Mouse (Mus musculus): ENCODE measurements around the gene Coq9. TPM values are rescaled to one million over a fixed set of nuclear protein-coding genes. Genes with fewer than 3 reads are reported as not detected.
A peak's percentile ranks its signal among the peaks of the same experiment; 100 is the strongest.
"Not testable (repeated sequence)": the region's sequence is repeated elsewhere in the genome, so short reads cannot be mapped to it uniquely, and the experiment has no call there.

The Coq9 gene
- polyA plus RNA-seq, 1 experiment from 2014 or later = 57.2 TPM

DNA sequence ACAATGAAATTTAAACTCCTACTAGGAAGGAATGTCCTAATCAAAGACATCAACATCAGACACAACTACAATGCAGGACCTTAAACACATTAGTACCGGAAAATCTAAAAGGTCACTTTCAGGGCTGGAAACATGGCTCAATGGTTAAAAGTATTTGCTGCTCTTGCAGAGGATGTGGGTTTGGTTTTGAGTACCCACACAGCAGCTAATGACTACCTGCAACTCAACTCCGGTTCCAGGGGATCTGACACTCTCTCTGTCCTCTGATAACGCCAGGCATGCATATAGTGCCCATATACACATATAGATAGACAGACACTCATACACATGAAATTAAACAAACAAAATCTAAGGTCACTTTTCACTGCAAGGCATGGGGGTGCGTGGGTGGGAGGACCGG, 11.9 kb upstream of the Coq9 start:
- Histone ChIP-seq H3K4me1 (no peaks in the 10 kb centered on the region), H3K4me3 (no peak overlapping the region), H3K27me3 (no peaks in the 10 kb centered on the region), H3K36me3 (peaks cover 73% of the 10 kb centered on the region), H3K4me2 (replicated peaks) (no peak overlapping the region), H3K27ac (replicated peaks) (no peak overlapping the region), H3K9me3 (no peaks in the 10 kb centered on the region), H3K9ac (replicated peaks) (no peak overlapping the region)
- ATAC-seq (replicated peaks) = no peak
- WGBS = 91% methylated on average over 5 of the region's 5 CpGs

DNA sequence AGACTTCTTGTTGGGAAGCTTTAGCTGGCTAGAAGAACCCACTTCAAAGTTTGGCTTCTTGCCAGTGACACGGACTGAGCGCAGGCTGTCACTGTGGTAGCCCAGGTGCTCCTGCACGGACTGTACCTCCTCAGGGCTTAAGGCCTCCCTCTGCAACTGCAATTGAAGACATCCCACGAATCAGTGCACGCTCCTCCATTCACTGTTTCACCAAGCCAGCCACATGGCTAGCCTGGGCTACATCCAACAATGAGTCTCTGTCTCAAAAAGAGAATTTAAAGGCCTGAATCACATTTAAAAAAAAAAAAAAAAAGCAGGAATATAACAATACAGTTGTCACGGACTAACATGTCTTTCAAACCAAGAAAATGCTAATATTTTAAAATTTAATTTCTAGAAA, 9.8 kb upstream of the Coq9 start:
- ATAC-seq (replicated peaks) = no peak
- no peaks in the 10 kb centered on the region for H3K9me3 ChIP-seq
- no peak overlapping the region for H3K27ac ChIP-seq (replicated peaks)
- H3K9ac ChIP-seq (replicated peaks) = no peak overlapping the region
- 88% methylated on average over 6 of the region's 6 CpGs for WGBS
- H3K36me3 ChIP-seq = peaks cover 63% of the 10 kb centered on the region
- no peak overlapping the region for H3K4me3 ChIP-seq
- H3K4me1 ChIP-seq = peaks cover 11% of the 10 kb centered on the region; the same call in 1 of the 2 replicates
- no peak overlapping the region for H3K4me2 ChIP-seq (replicated peaks)
- no peaks in the 10 kb centered on the region for H3K27me3 ChIP-seq

DNA sequence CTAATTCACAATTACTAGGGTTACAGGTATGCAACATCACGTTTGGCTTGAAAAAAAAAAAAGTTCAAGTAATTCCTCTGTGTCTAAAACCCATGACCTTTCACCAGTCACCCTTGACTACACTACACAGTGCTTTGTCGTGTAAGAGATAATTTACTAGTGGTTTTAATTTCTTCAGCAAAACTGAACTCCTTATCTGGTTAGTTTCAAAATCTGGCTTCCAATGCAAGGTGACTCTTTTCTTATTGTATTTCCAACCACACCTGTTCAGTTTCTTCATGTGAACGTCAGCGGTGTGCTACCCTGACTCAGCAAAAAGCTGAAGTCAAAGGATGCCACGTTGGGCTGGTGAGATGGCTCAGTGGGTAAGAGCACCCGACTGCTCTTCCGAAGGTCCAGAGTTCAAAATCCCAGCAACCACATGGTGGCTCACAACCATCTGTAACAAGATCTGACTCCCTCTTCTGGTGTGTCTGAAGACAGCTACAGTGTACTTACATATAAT, 4.2 kb upstream of the Coq9 start:
- not testable (repeated sequence) for H3K27me3 ChIP-seq; H3K9ac ChIP-seq (replicated peaks); H3K4me3 ChIP-seq; ATAC-seq (replicated peaks); H3K4me2 ChIP-seq (replicated peaks); H3K27ac ChIP-seq (replicated peaks); H3K9me3 ChIP-seq
- Histone ChIP-seq H3K36me3 (peaks cover 23% of the 10 kb centered on the region), H3K4me1 (peaks cover 29% of the 10 kb centered on the region)
- WGBS = 87% methylated on average over 7 of the region's 7 CpGs

DNA sequence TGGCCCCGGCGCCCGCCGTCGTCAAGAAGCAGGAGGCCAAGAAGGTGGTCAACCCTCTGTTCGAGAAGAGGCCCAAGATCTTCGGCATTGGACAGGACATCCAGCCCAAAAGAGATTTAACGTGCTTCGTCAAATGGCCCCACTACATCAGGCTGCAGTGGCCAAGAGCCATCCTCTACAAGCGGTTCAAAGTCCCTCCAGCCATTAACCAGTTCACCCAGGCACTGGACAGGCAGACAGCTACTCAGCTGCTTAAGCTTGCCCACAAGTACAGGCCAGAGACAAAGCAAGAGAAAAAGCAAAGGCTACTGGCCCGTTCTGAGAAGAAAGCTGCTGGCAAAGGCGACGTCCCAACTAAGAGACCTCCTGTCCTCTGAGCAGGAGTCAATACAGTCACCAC, 2.4 kb upstream of the Coq9 start:
- not testable (repeated sequence) for H3K9ac ChIP-seq (replicated peaks); H3K9me3 ChIP-seq; H3K4me3 ChIP-seq; H3K27me3 ChIP-seq; ATAC-seq (replicated peaks); H3K4me2 ChIP-seq (replicated peaks); H3K27ac ChIP-seq (replicated peaks)
- peaks cover 10% of the 10 kb centered on the region for H3K36me3 ChIP-seq
- H3K4me1 ChIP-seq = peaks cover 33% of the 10 kb centered on the region
- 94% methylated on average over 13 of the region's 13 CpGs for WGBS

DNA sequence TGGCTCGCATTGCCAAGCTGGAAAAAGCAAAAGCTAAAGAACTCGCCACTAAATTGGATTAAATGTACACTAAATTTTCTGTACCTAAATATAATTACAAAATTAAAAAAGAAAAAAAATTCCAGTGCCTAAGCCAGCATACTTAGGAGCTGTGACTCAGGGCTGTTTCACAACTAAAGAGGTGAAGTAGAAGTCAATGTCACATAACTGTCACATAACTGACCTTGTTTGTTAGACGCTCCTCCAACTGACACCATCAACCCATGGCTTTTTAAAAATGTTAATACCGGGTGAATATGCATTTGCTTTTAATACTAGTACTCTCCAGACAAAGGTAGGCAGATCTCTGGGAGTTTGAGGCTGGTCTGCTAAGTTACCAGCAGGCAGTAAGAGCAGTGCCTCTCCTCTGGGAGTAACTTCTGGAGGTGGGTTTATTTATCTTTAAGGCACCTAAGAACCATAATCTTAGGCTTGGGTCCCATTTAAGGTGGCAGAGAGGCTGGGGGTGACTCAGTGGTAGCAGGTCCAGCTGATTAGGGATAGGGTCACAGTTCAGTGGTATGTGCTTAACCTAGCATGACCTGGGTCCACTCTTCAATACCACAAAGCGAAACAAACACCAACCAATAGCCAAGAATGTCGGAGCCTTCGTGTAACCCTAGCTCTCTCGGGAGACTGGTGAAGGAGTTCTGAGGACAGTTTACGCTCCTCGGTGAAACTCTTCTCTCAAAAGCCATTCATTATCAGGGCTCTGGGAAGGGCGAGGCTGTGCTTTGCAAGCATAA, 1.5 kb upstream of the Coq9 start:
- H3K27me3 ChIP-seq = no peaks in the 10 kb centered on the region
- peak overlapping the region; percentile 99 for H3K4me3 ChIP-seq
- H3K9me3 ChIP-seq = no peaks in the 10 kb centered on the region
- H3K4me2 ChIP-seq (replicated peaks) = peak overlapping the region; percentile 87
- WGBS = 80% methylated on average over 11 of the region's 11 CpGs
- H3K4me1 ChIP-seq = peaks cover 33% of the 10 kb centered on the region
- peak overlapping the region; percentile 98 for H3K9ac ChIP-seq (replicated peaks)
- peaks cover 3% of the 10 kb centered on the region for H3K36me3 ChIP-seq
- ATAC-seq (replicated peaks) = no peak
- H3K27ac ChIP-seq (replicated peaks) = no peak overlapping the region

DNA sequence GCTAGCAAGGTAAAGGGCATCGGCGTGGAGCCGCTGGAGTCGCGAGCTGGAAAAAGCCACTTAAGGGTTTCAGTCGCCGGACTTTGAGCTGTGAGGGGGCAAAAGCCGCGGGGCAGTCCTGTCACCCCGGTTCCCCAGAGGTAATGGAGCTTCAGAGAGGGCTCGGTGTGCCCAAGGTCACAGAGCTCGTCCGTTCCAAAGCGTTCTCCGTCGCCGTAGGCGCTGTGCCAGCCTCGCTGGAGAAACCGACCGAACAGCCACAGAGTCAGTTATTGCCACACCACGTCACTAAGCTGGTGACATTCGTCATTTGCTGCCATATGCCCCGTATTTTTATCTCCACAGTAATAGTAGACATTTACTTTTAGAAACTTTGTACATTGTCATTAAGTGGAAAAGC, 479 bp downstream of the Coq9 start:
- Histone ChIP-seq H3K4me1 (peaks cover 22% of the 10 kb centered on the region), H3K4me3 (peak overlapping the region; percentile 99), H3K27ac (replicated peaks) (peak overlapping the region; percentile 93), H3K9me3 (no peaks in the 10 kb centered on the region), H3K4me2 (replicated peaks) (peak overlapping the region; percentile 87), H3K9ac (replicated peaks) (peak overlapping the region; percentile 98), H3K36me3 (no peaks in the 10 kb centered on the region), H3K27me3 (no peaks in the 10 kb centered on the region)
- ATAC-seq (replicated peaks) = peak; percentile 60
- under 1% methylated on average over 24 of the region's 24 CpGs for WGBS

DNA sequence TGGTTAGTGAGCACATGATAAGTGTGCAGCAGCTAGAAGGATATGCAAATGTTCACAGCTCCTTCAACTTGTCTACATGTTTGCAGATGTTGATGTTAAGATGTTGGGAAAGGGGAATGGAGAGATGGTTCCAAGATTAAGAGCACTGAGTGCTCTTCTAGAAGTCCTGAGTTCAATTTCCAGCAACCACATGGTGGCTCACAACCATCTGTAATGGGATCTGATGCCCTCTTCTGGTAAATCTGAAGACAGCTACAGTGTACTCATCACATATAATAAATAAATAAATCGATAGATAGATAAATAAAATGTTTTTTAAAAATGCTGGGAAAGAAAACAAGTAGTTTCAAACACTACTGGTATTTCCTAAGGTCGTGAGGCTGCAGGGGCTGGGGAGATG, 3.1 kb downstream of the Coq9 start:
- H3K27me3 ChIP-seq = no peaks in the 10 kb centered on the region
- H3K9ac ChIP-seq (replicated peaks) = no peak overlapping the region
- H3K27ac ChIP-seq (replicated peaks) = no peak overlapping the region
- H3K4me3 ChIP-seq = no peak overlapping the region
- H3K4me2 ChIP-seq (replicated peaks) = no peak overlapping the region
- peaks cover 12% of the 10 kb centered on the region for H3K36me3 ChIP-seq
- no peak for ATAC-seq (replicated peaks)
- H3K9me3 ChIP-seq = no peaks in the 10 kb centered on the region
- H3K4me1 ChIP-seq = peaks cover 21% of the 10 kb centered on the region
- 55% methylated on average over 2 of the region's 2 CpGs for WGBS

DNA sequence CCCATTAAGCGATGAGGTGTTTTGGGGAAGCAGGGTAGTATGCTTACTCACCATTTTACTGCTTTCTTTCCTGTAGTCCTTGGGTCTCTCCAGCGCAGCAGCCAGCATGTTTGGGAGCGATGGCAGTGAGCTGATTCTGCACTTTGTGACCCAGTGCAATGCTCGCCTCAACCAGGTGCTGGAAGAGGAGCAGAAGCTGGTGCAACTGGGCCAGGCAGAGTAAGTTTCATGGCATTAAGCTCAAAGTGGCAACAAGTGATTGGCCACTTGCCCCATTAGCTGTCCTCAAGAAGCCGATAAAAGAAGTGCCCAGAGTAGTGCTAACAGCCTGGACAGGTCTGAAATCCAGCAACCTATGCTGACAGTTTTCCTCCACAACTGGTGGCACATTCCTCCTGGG, 11.9 kb downstream of the Coq9 start:
- H3K27me3 ChIP-seq = no peaks in the 10 kb centered on the region
- WGBS = 92% methylated on average over 5 of the region's 5 CpGs
- H3K27ac ChIP-seq (replicated peaks) = no peak overlapping the region
- H3K9ac ChIP-seq (replicated peaks) = no peak overlapping the region
- no peak overlapping the region for H3K4me3 ChIP-seq
- H3K9me3 ChIP-seq = no peaks in the 10 kb centered on the region
- no peak overlapping the region for H3K4me2 ChIP-seq (replicated peaks)
- ATAC-seq (replicated peaks) = no peak
- H3K4me1 ChIP-seq = no peaks in the 10 kb centered on the region
- H3K36me3 ChIP-seq = peaks cover 61% of the 10 kb centered on the region

DNA sequence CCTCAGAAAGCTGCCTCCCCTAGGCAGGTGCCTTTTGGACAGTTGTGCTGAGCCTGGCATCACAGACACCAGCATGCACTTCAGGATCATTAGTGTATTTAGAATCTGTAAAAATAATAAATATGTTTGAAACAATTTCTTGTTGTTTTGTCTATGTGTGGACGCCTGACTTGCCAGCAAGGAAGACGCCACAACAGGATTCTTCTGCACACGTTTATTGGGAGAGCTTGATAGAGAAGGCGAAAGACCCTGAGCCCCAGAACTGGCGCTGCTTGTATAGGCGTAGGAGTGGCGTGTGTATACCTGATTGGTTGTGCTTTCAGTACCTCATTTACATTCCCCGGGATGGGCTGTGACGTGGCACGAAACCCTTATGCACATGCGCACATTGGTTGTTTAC, 16.6 kb downstream of the Coq9 start:
- not testable (repeated sequence) for ATAC-seq (replicated peaks); H3K9ac ChIP-seq (replicated peaks); H3K4me3 ChIP-seq; H3K27me3 ChIP-seq; H3K27ac ChIP-seq (replicated peaks); H3K9me3 ChIP-seq; H3K4me2 ChIP-seq (replicated peaks)
- peaks cover 51% of the 10 kb centered on the region for H3K36me3 ChIP-seq
- WGBS = 90% methylated on average over 11 of the region's 11 CpGs
- H3K4me1 ChIP-seq = peaks cover 18% of the 10 kb centered on the region

DNA sequence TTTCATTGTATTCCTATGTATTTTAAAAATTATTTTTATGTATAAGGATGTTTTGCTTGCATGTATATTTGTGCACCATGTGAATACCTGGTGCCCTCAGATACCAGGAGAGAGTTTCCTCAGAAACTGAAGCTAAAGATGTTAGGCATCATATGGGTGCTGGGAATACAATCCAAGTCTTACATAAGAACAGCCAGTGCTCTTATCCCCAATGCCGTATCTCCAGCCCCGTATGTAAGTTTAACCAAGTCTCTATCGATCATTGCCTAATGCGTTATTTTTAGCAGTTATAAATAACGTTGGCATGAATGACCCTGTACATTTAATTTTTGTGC, 18.9 kb downstream of the Coq9 start:
- peak; percentile 41; the same call in 1 of the 2 replicates for ATAC-seq (replicated peaks)
- WGBS = 27% methylated on average over 5 of the region's 5 CpGs
- peak overlapping the region; percentile 14; the same call in 1 of the 2 replicates for H3K4me2 ChIP-seq (replicated peaks)
- H3K4me3 ChIP-seq = peak overlapping the region; percentile 91
- H3K27me3 ChIP-seq = no peaks in the 10 kb centered on the region
- H3K27ac ChIP-seq (replicated peaks) = no peak overlapping the region
- H3K9ac ChIP-seq (replicated peaks) = 0 out of 2 replicates have a peak overlapping the region, but pooled peaks have one; percentile 99
- no peaks in the 10 kb centered on the region for H3K9me3 ChIP-seq
- peaks cover 18% of the 10 kb centered on the region for H3K4me1 ChIP-seq
- peaks cover 45% of the 10 kb centered on the region for H3K36me3 ChIP-seq

DNA sequence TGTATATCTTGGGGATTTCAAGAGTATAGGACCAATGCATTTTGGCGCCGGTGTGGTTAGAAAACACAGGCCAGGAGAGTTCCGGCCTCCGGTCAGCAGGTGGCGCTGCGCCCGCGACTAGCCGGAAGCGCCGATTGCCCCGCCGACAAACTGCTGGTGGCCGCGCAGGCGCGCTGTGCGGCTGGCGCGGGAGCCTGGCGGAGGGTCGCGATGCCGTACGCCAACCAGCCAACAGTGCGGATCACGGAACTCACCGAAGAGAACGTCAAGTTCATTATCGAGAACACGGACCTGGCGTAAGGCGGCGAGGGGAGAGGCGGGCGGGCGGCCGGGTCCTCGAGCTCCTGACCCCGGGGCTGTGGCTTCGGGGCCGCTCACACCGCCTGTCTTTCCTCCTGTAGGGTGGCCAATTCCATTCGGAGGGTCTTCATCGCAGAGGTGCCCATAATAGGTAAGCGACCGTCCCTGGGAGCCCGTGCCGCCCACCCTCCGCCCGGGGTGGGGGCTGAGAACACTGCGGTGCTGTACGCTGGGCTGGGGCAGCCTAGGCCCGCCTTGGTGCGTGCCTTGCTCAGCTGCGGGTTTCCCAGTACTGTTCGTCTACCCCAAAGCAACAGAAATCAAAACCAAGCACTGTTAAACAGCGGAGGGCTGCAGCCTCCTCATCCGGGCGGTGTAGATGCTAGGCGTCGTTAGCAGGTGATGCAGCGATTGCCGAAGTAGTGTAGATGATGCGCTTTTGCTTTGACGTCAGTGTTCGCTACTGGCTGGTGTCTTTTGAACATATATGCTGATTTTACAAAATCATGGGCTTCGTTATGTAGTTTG, 19.4 kb downstream of the Coq9 start, which contains the start of gene Polr2c:
Gene Polr2c, plus strand, starts transcription at position 105 of the 828 bp plus-strand sequence.
- under 1% methylated on average over 68 of the region's 68 CpGs for WGBS
- H3K9ac ChIP-seq (replicated peaks) = peak within 1 kb of the TSS; percentile 99

DNA sequence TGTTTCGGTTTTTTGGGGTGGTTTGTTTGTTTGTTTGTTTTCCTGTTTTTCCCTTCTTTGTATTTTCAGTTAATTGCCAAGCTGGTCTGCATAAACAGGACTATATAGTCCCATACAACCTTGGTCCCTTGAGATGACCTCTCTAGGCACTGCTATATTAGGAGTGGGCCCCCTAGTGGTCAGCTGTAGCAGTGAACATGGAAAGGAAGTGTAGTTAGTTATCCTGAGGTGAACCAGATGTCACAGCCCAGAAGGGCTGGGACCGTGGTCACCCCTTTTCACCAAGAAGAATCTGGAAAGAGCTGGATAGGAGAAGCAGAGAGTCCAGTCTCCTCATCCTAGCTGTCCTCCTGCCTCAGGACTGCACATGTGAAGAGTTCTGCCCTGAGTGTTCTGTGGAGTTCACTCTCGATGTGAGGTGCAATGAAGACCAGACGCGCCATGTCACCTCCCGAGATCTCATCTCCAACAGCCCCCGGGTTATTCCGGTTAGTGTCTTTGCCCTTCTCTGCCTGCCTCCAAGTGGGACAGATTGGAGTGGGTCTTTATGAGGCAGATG, 23.3 kb downstream of the Coq9 start:
- no peaks in the 10 kb centered on the region for H3K27me3 ChIP-seq
- no peak for ATAC-seq (replicated peaks)
- H3K36me3 ChIP-seq = peaks cover 55% of the 10 kb centered on the region
- peaks cover 18% of the 10 kb centered on the region for H3K4me1 ChIP-seq
- no peak overlapping the region for H3K27ac ChIP-seq (replicated peaks)
- no peaks in the 10 kb centered on the region for H3K9me3 ChIP-seq
- H3K9ac ChIP-seq (replicated peaks) = no peak overlapping the region
- WGBS = 81% methylated on average over 8 of the region's 8 CpGs
- no peak overlapping the region for H3K4me2 ChIP-seq (replicated peaks)
- no peak overlapping the region for H3K4me3 ChIP-seq

More for the DNA sequence above, 19.4 kb downstream of the Coq9 start, which contains the start of gene Polr2c:
- peak within 1 kb of the TSS; percentile 76 for H3K4me2 ChIP-seq (replicated peaks)
- H3K4me1 ChIP-seq = peaks cover 18% of the 10 kb centered on the region
- H3K36me3 ChIP-seq = peaks cover 40% of the 10 kb centered on the region
- H3K9me3 ChIP-seq = no peaks in the 10 kb centered on the region
- peak within 1 kb of the TSS; percentile 76 for H3K27ac ChIP-seq (replicated peaks)
- H3K27me3 ChIP-seq = no peaks in the 10 kb centered on the region
- H3K4me3 ChIP-seq = peak within 1 kb of the TSS; percentile 91
- ATAC-seq (replicated peaks) = peak; percentile 89

Data from forebrain, embryonic 15.5 days (tissue).